Mouse (Mus musculus) forelimb bud, embryonic 11.5 days (tissue): Measurements from ENCODE around the gene Runx2.

Experiments used
- DNase-seq: peaks from one replicate; pipeline ENCODE4 v3.0.0-alpha.2; 2012; ENCODE audit warnings: low read depth, low spot score

The Runx2 gene

DNA sequence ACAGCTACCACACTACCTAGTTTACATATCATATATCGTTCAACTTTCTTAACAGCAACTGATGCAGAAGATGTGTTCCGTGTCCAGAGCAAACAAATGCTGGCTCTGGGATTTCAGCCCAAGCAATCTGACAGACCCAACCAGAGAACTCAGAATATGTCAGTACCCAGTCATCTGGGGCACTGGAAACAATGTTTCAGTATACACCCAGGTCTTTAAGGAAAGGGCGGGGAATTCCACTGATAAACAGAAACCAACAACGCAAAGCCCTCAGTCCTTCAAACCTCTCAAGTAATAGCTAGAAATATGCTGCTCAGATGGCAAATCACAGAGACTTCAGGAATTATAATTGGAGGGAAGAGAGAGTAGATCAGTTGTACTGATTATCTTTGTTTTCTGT is 100.5 kb downstream of the Runx2 start:
- no peak for DNase-seq

GRCm38 (mm10) chr17:44713404-44713803 is 101.2 kb downstream of the Runx2 start:
- no peak for DNase-seq

- DNase-seq: no peak
Measured at GRCm38 (mm10) chr17:44709516-44710252, 104.9 kb downstream of the Runx2 start.

DNA sequence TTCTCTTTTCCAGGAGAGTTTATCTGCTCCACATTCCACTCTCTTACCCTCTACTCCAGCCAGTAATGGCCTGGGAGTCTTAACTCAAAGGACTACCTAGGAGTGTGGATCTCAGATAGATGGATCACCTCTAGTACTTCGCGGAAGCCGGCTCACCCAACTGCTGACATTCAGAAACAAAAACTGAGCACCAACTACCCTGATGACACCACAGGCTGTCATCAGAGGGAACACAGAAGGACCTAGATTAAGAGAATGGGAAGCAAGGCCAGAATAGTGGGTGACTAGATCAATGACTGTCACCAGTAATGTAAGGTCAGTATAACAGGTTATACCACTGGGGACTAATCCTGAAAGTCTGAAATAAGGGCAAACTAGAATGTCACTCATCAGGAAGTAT is 106.6 kb downstream of the Runx2 start:
- no peak for DNase-seq

- DNase-seq: no peak
Measured at GRCm38 (mm10) chr17:44706531-44706930, 108.1 kb downstream of the Runx2 start.

DNA sequence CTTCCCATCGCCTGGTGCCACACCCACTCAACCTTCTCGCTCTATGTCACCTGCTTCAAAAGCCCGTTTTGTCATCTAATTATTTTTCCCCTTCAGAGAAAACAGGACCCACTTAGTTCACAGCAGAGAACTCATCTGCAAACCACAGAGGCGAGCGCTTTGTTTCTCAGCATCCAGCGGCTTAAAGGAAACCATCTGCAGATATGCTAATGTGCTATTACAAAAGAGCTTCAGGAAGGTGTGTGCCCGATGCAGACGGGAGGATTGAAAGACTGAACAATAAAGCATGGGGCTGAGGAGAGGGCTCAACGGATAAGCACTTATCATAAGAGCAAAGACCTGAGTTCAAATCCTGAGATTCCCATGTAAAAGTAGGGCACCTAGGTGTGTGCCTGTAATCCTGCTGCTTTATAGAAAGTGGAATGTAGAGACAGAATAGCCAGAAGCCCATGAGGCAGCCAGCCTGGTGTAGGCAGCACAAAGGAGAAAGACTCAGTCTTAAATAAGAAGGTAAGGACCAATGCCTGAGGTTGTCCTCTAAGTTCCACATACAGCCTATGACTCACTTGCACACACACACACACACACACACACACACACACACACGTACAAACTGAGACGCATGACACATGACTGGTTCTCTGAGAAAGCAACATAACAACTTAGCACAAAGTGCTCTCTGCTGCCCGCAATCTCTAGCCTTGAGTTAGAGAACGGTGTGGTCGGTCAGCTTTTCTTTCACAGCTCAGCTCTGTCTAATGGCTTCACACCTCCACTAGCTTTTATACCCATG is 111.9 kb downstream of the Runx2 start:
- DNase-seq: no peak

GRCm38 (mm10) chr17:44701531-44701930 is 113.1 kb downstream of the Runx2 start:
- no peak for DNase-seq

GRCm38 (mm10) chr17:44700326-44700725 is 114.3 kb downstream of the Runx2 start:
- DNase-seq: no peak

DNA sequence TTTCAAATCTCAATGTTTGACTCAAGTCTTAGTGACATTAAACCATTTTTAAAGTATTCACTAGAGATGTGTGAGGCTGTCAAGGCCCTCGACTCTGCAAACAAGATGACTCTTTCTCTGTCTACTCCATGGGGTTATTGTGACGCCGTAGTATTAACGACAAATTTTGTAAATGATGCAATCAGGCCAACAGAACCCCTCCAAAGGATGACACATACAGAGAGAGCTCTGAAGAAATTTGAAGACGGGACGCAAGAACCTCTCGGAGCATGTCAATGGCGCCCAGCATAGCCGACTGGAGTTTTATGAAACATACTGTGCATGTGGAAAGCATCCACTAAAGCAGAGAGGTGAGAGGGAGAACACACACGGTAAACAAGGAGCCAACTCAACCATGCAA is 117.5 kb downstream of the Runx2 start:
- DNase-seq: no peak

DNA sequence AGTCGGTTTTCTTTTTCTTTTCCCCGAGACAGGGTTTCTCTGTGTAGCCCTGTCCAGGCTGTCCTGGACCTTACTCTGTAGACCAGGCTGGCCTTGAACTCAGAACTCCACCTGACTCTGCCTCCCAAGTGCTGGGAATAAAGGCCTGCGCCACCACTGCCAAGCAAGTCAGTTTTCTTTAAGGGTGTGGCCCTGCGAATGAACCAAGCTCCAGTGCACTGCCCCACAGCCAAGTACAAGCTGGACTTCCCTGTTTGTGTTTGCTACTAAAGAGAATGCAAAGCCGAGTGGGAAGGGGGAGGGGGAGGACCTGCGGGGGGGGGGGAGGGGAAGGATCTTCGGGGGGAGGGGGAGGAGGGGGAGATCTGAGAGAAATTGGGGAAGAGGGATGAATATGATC is 121.0 kb downstream of the Runx2 start:
- no peak for DNase-seq

DNA sequence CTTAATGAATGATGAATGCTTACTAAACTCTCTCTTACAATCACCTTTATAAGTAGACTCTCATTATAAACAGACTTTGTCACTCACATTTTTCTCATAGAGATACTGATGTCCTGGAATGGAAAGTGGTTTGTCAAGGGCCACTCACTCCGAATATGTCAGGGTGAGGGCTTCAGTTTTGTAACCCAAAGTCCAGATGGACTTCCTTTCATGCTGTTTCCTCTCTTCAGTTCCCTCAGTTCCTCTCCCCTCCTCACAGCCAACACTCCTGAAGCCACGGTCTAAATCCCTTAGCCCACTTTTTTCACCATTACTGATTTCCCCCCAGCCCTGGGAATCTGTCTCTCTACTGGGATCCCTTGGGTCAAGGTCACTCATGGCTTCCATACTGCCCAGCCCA is 123.1 kb downstream of the Runx2 start:
- no peak for DNase-seq

GRCm38 (mm10) chr17:44690410-44691035 is 124.1 kb downstream of the Runx2 start:
- DNase-seq: no peak

GRCm38 (mm10) chr17:44688306-44688705 is 126.3 kb downstream of the Runx2 start:
- DNase-seq: no peak

DNA sequence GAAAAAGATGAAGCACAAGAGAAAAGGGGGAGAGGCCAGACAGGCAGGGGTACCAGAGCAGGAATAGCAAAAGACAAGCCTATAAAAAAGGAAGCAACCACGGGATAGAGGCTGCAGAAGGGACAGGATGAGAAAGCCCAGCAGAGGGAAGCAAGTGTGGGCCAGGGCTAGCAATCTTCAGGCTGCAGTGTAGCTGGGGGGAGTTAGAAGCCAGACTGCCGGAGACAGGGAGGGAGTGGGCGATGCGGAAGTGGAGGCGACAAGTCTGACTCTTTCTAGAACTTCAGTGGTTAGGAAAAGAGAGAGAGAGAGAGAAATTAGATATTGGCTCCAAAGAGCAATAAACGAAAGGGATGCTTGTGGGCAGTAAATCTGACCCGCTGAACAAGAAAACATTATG is 129.1 kb downstream of the Runx2 start:
- DNase-seq: no peak

DNA sequence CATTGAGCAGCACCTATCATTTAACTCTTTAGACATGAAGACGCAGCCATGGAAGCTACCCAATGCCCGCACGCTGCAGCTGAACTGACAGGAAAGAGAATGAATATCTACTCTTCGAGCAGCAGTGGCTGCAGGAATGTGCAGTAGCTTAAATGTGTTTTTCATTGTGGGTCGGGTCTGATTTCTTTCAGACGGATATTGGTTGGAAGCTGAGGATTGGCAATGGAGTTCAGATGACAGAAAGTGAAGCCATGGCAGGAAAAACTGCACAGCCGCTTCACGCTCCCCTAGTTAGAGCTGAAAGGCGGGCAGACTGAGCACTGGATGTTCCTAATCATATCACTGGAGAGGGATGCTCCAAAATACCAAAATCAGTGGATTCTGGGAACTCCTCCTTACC is 131.6 kb downstream of the Runx2 start:
- DNase-seq: peak; percentile 17

GRCm38 (mm10) chr17:44677782-44678181 is 136.8 kb downstream of the Runx2 start:
- no peak for DNase-seq

DNA sequence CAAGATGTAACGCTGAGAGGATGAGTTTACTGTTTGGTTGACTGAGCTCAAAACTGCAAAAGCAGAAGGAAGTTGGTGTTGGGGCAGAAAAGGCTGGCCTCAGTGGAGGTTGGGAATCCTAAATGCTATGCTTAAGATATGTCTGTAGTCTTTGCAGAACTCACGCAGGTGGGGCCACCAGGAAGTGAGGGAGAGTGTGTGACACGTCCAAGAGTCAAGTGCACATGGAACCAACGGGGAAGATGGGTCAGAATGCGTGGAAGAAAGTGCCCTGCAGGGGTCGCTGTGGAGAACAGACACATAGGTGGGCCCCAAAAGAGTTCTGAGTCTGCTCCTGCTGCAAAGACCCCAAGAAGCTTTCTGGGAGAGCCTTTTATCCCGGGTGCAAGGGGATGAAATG is 141.8 kb downstream of the Runx2 start:
- no peak for DNase-seq

DNA sequence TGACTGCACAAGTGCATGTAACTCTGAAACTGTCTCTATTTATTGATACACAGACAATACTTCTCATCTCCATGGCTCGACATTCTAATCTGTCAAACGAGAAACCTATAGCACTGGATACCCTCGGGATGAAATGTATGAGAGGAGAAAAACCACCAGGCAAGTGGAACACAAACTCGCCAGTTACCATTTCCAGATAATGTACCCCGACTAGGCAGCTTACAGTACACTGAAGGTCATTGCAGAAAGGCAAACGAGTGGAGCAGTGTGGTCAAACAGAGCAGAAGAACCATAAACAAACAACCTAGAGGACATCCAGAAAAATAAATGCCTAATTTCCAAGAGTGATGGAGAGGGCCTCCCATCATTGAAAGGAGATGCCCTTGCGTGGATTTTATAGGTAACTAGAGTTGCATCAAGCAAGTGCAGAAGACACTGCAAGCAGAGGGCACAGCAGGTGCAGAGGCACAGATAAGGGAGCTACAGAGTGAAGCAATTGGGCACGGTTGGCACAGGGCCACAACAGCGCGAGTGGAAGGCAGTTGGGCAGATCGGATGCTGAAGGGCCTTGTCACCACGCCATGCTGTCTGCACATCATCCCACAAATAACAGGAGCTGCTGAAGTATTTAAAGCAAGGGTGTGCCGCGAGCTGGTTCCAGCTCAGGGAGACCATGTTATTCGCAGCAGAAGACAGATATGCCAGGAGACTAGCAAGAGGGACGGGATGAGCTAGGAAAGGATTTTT is 142.5 kb downstream of the Runx2 start:
- no peak for DNase-seq

GRCm38 (mm10) chr17:44669985-44670384 is 144.6 kb downstream of the Runx2 start:
- no peak for DNase-seq

DNA sequence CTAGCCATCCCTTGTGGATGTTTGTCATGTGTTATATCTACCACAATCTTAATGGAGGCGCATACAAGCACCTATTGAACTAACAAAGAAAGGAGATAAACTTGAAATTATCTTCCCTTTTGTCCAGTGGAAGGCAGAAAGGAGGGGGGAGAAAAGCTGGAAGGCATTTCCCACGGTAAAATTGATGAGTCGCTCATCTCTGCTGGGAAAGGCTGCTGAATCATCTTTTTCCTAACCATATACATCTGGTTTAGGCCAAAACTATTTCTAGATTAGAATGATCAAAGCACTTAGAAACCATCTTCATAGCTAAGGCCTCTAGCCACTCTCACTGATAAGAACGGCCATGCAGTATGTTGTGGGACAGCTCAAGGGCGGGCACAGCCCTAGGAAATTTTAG is 147.3 kb downstream of the Runx2 start:
- DNase-seq: no peak

- DNase-seq: no peak
Measured at GRCm38 (mm10) chr17:44663872-44664271, 150.7 kb downstream of the Runx2 start.

DNA sequence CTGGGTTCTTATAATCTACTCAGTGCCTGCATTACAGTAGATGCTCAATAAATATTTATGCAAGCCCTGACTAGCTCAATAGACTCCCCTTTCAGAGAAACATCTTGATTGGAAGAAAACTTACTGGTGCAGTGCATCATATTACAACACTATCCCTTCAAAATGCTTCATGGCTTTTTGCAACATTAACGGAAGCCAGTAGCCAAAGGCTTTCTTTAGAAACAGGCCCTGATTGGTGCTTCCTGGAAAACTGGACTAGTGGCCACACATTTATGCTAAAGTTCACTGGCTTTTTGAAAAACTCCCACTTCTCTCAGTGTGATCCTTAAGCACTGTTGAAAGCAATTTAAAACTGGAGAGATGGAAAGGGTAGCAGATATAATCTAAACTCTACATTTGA is 151.4 kb downstream of the Runx2 start:
- no peak for DNase-seq
